Mouse (Mus musculus): ENCODE results near the gene Grin3b. TPM values are rescaled to one million over a fixed set of nuclear protein-coding genes. Genes with fewer than 3 reads are reported as not detected.

Grin3b gene
- polyA plus RNA-seq, 1 experiment from 2014 or later, result 0.28 TPM

DNA sequence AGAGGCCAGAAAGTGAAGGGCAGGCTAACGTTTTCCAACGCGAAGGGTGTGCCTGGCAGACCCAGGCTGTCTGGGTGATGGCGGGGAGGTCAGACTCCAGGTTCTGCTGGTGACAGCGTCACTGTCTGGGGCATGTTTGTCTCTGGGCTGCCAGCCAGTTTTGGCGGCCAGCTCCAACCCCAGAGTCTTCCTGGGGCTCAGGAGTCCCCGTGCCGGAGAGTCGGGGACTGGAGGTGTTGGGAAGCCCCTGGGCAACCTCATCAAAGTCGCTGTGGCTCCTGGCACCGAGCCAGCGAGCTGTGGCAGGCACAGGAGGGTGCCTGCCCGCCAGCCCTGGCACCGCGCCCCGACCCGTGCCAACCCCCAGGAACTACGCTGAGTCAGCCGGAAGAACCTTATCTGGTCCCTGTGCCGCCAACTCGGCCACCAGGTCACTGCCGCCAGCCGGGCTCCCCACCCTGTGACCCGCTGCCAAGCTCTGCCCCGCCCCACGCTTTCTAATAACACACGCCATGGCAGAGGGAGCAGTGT, 33.5 kb upstream of the Grin3b start:
- H3K27ac ChIP-seq, result peak overlapping the region; percentile 73
- H3K36me3 ChIP-seq, result no peaks in the 10 kb centered on the region; the same call in 1 of the 2 replicates
- H3K9ac ChIP-seq, result no peak overlapping the region
- WGBS, result 25% methylated on average over 27 of the region's 27 CpGs
- H3K27me3 ChIP-seq, result no peaks in the 10 kb centered on the region
- peaks cover 81% of the 10 kb centered on the region for H3K4me1 ChIP-seq (replicated peaks)
- H3K9me3 ChIP-seq (replicated peaks), result no peaks in the 10 kb centered on the region
- H3K4me2 ChIP-seq, result peak overlapping the region; percentile 59
- peak; percentile 72 for ATAC-seq (replicated peaks; ENCODE audit: insufficient number of reproducible peaks, insufficient read depth, low FRiP score, low read depth)
- H3K4me3 ChIP-seq, result peak overlapping the region; percentile 30

DNA sequence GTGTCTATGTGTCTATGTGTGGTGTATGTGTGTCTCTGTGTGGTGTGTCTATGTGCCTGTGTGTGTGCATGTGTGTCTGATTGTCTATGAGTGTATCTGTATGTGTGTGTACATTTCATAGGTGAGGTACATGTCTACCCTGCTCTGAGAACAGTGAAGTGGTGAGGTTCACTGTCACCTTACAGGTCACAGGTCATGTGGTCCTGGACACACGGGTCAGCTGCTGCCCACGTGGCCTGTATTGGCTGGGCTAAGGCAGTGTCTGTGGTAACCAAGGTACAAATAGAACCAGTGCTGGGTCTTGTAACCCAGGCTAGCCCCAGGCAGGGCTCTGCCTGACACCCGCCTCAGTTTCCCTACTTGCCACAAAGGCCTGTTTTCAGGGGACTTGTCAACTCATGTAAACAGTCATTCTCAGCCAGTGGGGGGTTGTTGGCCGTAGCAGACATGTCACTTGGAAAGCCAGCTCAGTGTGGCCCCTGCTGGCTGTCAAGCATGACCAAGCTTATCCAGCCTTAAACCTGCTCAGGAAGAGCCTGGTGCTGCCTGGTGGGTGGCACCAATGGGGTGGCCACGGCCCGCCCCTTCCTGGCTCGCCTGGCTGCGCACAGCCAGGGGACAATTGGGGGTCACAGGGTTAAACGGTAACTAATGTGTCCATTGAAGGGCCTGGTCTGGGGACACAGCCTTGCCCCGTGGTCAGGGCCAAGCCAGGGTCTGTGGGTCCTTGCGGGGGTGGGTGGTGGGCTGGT, 32.6 kb upstream of the Grin3b start:
- no peaks in the 10 kb centered on the region; the same call in 1 of the 2 replicates for H3K36me3 ChIP-seq

DNA sequence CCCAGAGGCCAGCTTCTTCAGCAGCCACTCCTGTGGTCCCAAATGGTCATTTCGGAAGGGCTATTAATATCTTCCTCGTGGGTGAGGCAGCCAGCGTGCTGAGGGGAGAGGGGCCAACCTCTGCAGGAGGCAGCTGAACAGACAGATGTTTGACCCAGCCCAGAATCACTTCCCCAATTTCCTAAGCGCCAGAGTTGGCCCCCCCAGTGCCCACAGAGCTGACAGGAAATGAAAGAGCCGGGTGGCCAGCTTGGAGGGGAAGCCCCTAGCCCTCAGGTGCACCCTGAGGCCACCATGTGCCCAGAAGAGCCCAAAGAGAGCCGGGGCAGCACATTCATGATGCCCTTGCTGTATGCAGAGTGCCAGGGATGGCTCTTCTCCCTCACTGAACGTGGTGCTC, 29.8 kb upstream of the Grin3b start:
- no peaks in the 10 kb centered on the region for H3K27me3 ChIP-seq
- H3K9ac ChIP-seq, result no peak overlapping the region
- no peak overlapping the region for H3K4me2 ChIP-seq
- WGBS, result 42% methylated on average over 7 of the region's 7 CpGs
- H3K36me3 ChIP-seq, result no peaks in the 10 kb centered on the region; the same call in 1 of the 2 replicates
- no peak for ATAC-seq (replicated peaks; ENCODE audit: insufficient number of reproducible peaks, insufficient read depth, low FRiP score, low read depth)
- H3K4me3 ChIP-seq, result no peak overlapping the region
- peak overlapping the region; percentile 21; the same call in 1 of the 2 replicates for H3K27ac ChIP-seq
- peaks cover 53% of the 10 kb centered on the region for H3K4me1 ChIP-seq (replicated peaks)
- H3K9me3 ChIP-seq (replicated peaks), result no peaks in the 10 kb centered on the region

More for the DNA sequence above, 32.6 kb upstream of the Grin3b start:
- Histone ChIP-seq H3K4me1 (replicated peaks) (peaks cover 71% of the 10 kb centered on the region), H3K27ac (no peak overlapping the region), H3K27me3 (no peaks in the 10 kb centered on the region), H3K9ac (no peak overlapping the region), H3K9me3 (replicated peaks) (no peaks in the 10 kb centered on the region), H3K4me2 (peak overlapping the region; percentile 59; the same call in 1 of the 2 replicates), H3K4me3 (no peak overlapping the region)
- WGBS, result 87% methylated on average over 11 of the region's 11 CpGs
- no peak for ATAC-seq (replicated peaks; ENCODE audit: insufficient number of reproducible peaks, insufficient read depth, low FRiP score, low read depth)

DNA sequence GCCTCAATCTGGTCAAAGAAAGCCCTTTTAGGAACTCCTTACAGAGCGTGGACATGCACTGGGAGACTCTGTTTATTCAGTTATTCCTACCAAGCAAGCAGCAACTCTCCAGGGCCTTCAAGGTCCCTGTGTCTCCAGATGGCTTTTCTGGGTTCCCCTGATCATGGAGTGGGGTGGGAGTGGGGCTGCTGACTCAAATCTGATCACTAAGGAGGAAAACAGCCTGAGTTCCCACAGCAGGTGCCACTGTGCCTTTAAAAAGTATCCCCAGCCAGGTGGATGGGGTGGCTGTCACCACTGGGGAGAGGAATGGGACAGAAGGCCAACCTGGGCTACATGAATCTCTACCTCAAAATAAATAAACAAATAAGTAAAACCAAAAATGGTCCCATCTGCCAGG, 27.5 kb upstream of the Grin3b start:
- no peaks in the 10 kb centered on the region; the same call in 1 of the 2 replicates for H3K36me3 ChIP-seq
- no peak overlapping the region for H3K4me3 ChIP-seq
- no peak for ATAC-seq (replicated peaks; ENCODE audit: insufficient number of reproducible peaks, insufficient read depth, low FRiP score, low read depth)
- H3K27ac ChIP-seq, result no peak overlapping the region
- peaks cover 46% of the 10 kb centered on the region for H3K4me1 ChIP-seq (replicated peaks)
- H3K9me3 ChIP-seq (replicated peaks), result no peaks in the 10 kb centered on the region
- WGBS, result 86% methylated on average over 1 of the region's 1 CpGs
- no peak overlapping the region for H3K4me2 ChIP-seq
- no peaks in the 10 kb centered on the region for H3K27me3 ChIP-seq
- no peak overlapping the region for H3K9ac ChIP-seq

DNA sequence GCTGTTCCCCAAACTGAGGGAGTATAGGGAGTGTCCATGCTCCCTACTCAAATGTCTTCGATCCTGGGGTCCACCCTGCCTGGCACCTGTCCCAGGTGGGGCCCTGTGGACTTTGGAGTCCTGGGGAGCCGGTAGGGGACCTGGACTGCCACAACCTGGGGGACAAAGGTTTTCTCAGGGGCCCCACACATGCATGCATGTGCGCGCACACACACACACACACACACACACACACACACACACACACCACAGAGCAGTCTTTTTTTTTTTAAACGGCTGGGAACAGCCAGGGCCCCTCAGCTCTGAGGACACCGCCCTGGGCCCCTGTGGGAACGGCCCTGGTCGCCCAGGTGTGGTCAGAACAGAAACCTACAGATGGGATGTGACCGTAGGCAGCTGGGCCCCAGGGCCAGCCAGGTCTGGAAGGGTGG, 27.0 kb upstream of the Grin3b start:
- no peak for ATAC-seq (replicated peaks; ENCODE audit: insufficient number of reproducible peaks, insufficient read depth, low FRiP score, low read depth)
- WGBS, result 70% methylated on average over 9 of the region's 9 CpGs
- H3K4me3 ChIP-seq, result no peak overlapping the region
- no peak overlapping the region for H3K4me2 ChIP-seq
- H3K4me1 ChIP-seq (replicated peaks), result peaks cover 44% of the 10 kb centered on the region
- H3K9me3 ChIP-seq (replicated peaks), result no peaks in the 10 kb centered on the region
- H3K9ac ChIP-seq, result no peak overlapping the region
- peaks cover 1% of the 10 kb centered on the region; the same call in 1 of the 2 replicates for H3K36me3 ChIP-seq
- H3K27ac ChIP-seq, result no peak overlapping the region
- H3K27me3 ChIP-seq, result no peaks in the 10 kb centered on the region

DNA sequence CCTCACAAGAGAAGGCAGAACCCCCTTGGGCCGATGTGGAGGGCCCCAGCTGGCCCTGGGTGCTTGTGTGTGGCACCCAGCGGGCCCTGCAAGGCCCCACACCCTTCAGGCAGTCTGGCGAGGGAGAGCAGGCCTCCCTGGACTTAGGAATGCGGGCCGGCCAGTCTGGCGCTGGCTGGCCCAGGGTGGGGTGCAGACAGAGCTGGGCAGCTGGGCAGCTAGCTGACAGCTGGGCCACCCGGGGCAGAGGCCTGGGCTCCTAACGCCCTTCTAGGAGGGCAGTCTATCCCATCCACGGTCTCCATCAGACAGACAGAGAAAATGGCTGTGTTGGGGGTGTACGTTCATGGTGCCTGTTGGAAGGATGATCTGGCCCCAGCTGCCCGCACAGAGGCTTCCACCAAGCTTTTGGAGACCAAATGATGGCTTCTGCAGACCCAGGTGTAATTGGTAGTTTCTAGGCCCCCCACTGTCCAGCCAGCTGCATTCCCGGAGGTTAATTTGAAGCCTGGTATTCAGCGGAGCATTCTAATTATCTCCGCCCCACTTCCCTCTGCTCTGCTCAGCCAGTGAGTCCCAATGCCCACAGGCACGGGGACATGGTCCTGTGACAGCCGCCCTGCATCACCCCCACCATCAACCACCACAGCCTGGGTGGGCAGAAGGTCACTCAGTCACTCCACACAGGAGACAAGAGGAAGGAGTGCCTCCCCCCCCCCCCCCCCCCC, 24.8 kb upstream of the Grin3b start:
- Histone ChIP-seq H3K4me3 (no peak overlapping the region), H3K36me3 (peaks cover 20% of the 10 kb centered on the region), H3K27ac (peak overlapping the region; percentile 27; the same call in 1 of the 2 replicates), H3K4me2 (0 out of 2 replicates have a peak overlapping the region, but pooled peaks have one; percentile 6), H3K9ac (no peak overlapping the region), H3K9me3 (replicated peaks) (no peaks in the 10 kb centered on the region), H3K4me1 (replicated peaks) (peaks cover 31% of the 10 kb centered on the region), H3K27me3 (no peaks in the 10 kb centered on the region)
- 45% methylated on average over 16 of the region's 16 CpGs for WGBS
- no peak for ATAC-seq (replicated peaks; ENCODE audit: insufficient number of reproducible peaks, insufficient read depth, low FRiP score, low read depth)

DNA sequence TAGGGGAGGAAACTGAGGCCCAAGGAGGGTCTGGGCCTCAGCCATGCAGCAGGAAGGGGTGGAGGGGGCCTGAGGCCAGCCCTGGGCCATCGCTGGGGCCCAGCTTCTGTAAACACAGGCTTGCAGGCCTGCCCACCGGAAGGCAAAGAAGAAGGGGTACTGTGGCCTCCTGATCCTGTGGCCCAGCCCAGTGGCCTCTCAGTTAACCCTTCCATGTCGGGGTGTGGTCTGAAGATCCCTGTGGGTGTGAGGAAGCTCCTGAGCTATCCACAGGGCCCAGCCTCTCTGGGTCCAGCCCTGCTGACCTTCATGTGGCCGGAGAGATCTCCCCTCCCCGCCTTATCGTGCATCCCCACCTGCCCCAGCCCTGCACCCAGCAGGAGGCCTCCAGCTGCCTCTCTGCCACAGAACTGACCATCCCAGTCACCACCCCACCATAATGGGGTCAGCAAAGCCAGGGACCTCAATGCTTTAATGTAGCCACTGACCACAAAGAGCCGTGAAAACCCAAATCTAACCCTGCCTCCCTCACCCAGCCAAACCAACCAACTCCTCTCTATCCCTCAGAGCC, 23.7 kb upstream of the Grin3b start:
- H3K4me1 ChIP-seq (replicated peaks), result peaks cover 25% of the 10 kb centered on the region
- H3K36me3 ChIP-seq, result peaks cover 31% of the 10 kb centered on the region
- 39% methylated on average over 7 of the region's 7 CpGs for WGBS
- no peak overlapping the region for H3K4me2 ChIP-seq
- no peaks in the 10 kb centered on the region for H3K27me3 ChIP-seq
- H3K9me3 ChIP-seq (replicated peaks), result no peaks in the 10 kb centered on the region
- 0 out of 2 replicates have a peak overlapping the region, but pooled peaks have one; percentile 4 for H3K4me3 ChIP-seq
- no peak overlapping the region for H3K27ac ChIP-seq
- ATAC-seq (replicated peaks; ENCODE audit: insufficient number of reproducible peaks, insufficient read depth, low FRiP score, low read depth), result no peak
- no peak overlapping the region for H3K9ac ChIP-seq

DNA sequence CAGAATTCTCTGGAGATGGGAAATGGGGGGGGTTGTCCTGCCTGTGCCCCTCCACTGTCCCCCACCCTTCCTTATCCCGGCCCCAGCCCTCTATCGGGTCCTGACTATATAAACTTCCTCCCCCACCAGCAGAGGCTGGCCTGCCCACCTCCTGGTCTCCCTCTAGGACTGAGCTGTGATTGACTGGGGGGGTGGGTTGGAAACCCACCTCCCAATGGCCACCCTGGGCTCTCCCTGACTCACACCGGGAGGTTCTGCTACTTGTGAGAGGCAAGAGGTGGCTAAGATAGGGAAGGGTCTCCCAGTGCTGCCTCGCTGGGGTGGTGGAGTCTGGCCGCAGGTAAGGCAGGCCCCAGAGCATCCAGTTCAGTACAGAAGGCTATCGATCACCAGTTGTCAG, 23.0 kb upstream of the Grin3b start:
- Histone ChIP-seq H3K4me1 (replicated peaks) (peaks cover 25% of the 10 kb centered on the region), H3K9me3 (replicated peaks) (no peaks in the 10 kb centered on the region), H3K4me2 (no peak overlapping the region), H3K36me3 (peaks cover 32% of the 10 kb centered on the region), H3K27ac (no peak overlapping the region), H3K4me3 (no peak overlapping the region), H3K27me3 (no peaks in the 10 kb centered on the region), H3K9ac (no peak overlapping the region)
- ATAC-seq (replicated peaks; ENCODE audit: insufficient number of reproducible peaks, insufficient read depth, low FRiP score, low read depth), result no peak
- WGBS, result 73% methylated on average over 6 of the region's 6 CpGs

DNA sequence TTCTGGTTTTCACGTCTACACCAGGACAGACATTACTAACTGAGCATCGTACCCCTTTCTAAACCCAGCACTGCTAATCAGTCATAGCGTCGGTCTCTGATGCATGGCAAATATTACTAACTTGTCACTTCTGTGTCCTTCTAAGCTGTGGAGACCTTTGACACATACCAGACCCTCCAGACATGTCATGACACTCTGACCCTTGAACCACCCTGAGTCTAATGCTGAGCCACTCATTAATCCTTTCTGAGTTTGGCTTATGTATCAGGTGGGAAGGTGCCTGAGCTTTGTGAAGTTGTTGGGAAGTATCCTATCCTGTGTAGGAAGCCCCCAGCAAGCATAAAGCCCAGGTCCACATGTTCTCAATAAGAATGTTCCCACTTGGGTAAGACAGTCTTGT, 20.6 kb upstream of the Grin3b start:
- WGBS, result 66% methylated on average over 4 of the region's 4 CpGs
- peaks cover 38% of the 10 kb centered on the region for H3K36me3 ChIP-seq
- no peak overlapping the region for H3K27ac ChIP-seq
- no peak overlapping the region for H3K4me3 ChIP-seq
- H3K4me1 ChIP-seq (replicated peaks), result peaks cover 23% of the 10 kb centered on the region
- no peak overlapping the region for H3K9ac ChIP-seq
- H3K27me3 ChIP-seq, result no peaks in the 10 kb centered on the region
- ATAC-seq (replicated peaks; ENCODE audit: insufficient number of reproducible peaks, insufficient read depth, low FRiP score, low read depth), result no peak
- no peaks in the 10 kb centered on the region for H3K9me3 ChIP-seq (replicated peaks)
- H3K4me2 ChIP-seq, result no peak overlapping the region

DNA sequence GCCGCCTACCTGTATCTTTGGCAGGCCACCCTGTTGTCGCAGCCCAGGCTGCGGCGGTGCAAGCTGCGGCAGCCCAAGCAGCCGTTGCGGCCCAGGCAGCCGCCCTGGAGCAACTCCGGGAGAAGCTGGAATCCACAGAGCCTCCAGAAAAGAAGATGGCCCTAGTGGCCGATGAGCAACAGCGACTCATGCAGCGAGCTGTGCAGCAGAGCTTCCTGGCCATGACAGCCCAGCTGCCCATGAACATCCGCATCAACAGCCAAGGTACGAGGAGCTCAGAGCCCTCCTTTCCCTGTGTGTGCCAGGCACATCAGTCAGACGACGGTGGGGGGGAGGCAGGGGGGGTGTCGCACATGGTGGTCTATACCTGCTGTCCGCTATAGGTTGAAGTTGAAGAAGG, 19.9 kb upstream of the Grin3b start:
- H3K4me1 ChIP-seq (replicated peaks), result peaks cover 16% of the 10 kb centered on the region
- no peaks in the 10 kb centered on the region for H3K9me3 ChIP-seq (replicated peaks)
- no peak overlapping the region for H3K4me3 ChIP-seq
- ATAC-seq (replicated peaks; ENCODE audit: insufficient number of reproducible peaks, insufficient read depth, low FRiP score, low read depth), result no peak
- H3K27me3 ChIP-seq, result no peaks in the 10 kb centered on the region
- H3K36me3 ChIP-seq, result peaks cover 38% of the 10 kb centered on the region
- H3K4me2 ChIP-seq, result no peak overlapping the region
- H3K27ac ChIP-seq, result no peak overlapping the region
- no peak overlapping the region for H3K9ac ChIP-seq
- WGBS, result 83% methylated on average over 18 of the region's 18 CpGs

DNA sequence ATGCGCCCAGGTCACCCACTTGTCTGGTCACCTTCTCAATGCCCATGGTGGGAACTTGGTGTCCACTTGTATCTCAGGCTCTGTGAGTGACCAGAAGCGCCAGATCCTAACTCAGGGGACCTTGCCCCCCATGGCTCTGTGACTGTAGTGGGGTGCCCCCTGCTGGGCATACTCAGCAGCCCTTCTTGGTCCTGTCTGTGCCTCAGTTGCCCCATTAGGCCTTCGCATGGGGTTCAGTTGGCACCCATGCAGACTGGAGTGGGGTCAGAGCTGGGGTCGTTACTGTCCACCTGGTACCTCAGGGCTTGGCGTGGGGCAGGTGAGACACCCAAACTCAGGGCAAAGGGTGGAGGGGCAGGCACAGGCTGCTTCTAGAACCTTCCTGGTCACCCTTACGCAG, 16.6 kb upstream of the Grin3b start:
- H3K4me1 ChIP-seq (replicated peaks), result peaks cover 6% of the 10 kb centered on the region
- WGBS, result 84% methylated on average over 6 of the region's 6 CpGs
- H3K27ac ChIP-seq, result no peak overlapping the region
- H3K36me3 ChIP-seq, result peaks cover 32% of the 10 kb centered on the region
- H3K9ac ChIP-seq, result no peak overlapping the region
- H3K4me2 ChIP-seq, result no peak overlapping the region
- ATAC-seq (replicated peaks; ENCODE audit: insufficient number of reproducible peaks, insufficient read depth, low FRiP score, low read depth), result no peak
- no peak overlapping the region for H3K4me3 ChIP-seq
- H3K9me3 ChIP-seq (replicated peaks), result no peaks in the 10 kb centered on the region
- H3K27me3 ChIP-seq, result no peaks in the 10 kb centered on the region

Data from heart, embryonic 15.5 days (tissue).